Mouse (Mus musculus) embryonic fibroblast, embryonic 13.5 days (primary cell): Measurements from ENCODE around the gene Prune2. TPM values are rescaled to one million over a fixed set of nuclear protein-coding genes. Genes with fewer than 3 reads are reported as not detected.

Experiments used
- H3K27ac ChIP-seq: 2 replicates; pipeline ENCODE4 v1.5.1; 2012; ENCODE audit warnings: low read length, control low read depth, inconsistent platforms; ENCODE audit not compliant: insufficient read depth
- H3K4me1 ChIP-seq: 2 replicates; pipeline ENCODE4 v1.6.1; 2011; ENCODE audit warnings: low read length; ENCODE audit not compliant: control insufficient read depth, insufficient read depth
- H3K4me3 ChIP-seq: 2 replicates; pipeline ENCODE4 v1.5.1; 2011; ENCODE audit warnings: mild to moderate bottlenecking, control low read depth, low read length; ENCODE audit not compliant: insufficient read depth
- CTCF ChIP-seq: IDR thresholded peaks from 2 replicates; pipeline ENCODE4 v1.5.1; 2011; ENCODE audit warnings: mild to moderate bottlenecking, control low read depth, low read length, moderate library complexity, borderline replicate concordance; ENCODE audit not compliant: insufficient read depth
- POLR2A ChIP-seq: IDR thresholded peaks from 2 replicates; pipeline ENCODE4 v1.6.1; 2011; ENCODE audit warnings: low read depth, mild to moderate bottlenecking, control low read depth, low read length, moderate library complexity
- polyA plus RNA-seq: library from polyadenylated mRNA; stranded (reverse); fragments of >200 nt; gene quantifications from 2 replicates; pipeline ENCODE4 v1.2.4, GENCODE M21; 2011; ENCODE audit warnings: low read depth; ENCODE audit not compliant: missing spikeins, insufficient read length

The Prune2 gene
- polyA plus RNA-seq, 1 experiment, result 7.8 TPM

GRCm38 (mm10) chr19:17230013-17230412 is 274.1 kb downstream of the Prune2 start:
- no peak for TF ChIP-seq CTCF
- no peak for TF ChIP-seq POLR2A

GRCm38 (mm10) chr19:17238471-17238870 is 282.6 kb downstream of the Prune2 start:
- TF ChIP-seq CTCF (no peak), POLR2A (no peak)
- Histone ChIP-seq H3K4me1 (no peaks in the 10 kb centered on the region; the same call in 1 of the 2 replicates), H3K4me3 (no peak overlapping the region), H3K27ac (no peak overlapping the region)

More at GRCm38 (mm10) chr19:17230013-17230412, 274.1 kb downstream of the Prune2 start:
- no peak overlapping the region for H3K27ac ChIP-seq
- no peak overlapping the region for H3K4me3 ChIP-seq
- peaks cover 8% of the 10 kb centered on the region for H3K4me1 ChIP-seq

DNA sequence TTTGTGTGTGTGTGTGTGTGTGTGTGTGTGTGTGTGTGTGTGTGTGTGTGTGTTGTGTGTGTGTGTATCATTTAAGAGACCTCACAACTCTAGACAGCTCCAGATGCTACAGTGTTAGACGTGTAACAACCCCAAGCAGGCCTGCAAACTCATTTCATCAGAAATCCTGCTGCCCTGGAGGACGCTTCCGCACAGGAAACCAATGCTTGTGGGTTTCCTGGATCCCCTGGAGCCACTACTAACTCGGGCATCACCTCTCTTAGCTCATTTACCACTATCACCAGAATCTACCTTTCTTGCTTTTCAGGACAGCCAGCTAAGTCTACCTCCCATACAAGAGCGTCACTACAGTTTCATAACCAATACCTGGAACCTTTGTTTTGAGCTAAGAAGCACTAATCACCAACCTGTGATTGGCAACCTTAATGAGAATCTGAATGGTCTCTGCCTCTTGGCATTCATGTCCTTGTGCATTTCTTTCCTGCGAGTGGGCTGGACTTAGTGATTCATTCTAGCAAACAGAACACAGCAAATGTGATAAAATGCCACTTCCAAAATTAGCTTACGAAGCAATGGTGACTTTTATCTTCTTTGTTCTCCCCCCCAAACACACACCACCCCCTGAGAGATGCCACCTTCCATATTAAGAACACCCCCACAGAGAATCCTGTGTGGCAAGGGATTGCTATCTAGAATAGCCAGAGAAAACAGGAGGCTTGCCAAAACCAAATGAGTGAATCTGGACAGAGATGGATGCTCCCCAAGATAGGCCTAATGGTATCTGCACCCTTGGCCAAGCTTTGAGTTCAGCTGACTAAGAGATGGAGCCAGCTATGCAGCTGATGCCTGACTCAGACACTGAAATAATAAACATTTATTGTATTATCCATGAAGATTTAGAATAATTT is 284.5 kb downstream of the Prune2 start:
- no peaks in the 10 kb centered on the region; the same call in 1 of the 2 replicates for H3K4me1 ChIP-seq
- no peak overlapping the region for H3K4me3 ChIP-seq
- H3K27ac ChIP-seq, result peak overlapping the region; percentile 66
- TF ChIP-seq CTCF, result no peak
- TF ChIP-seq POLR2A, result no peak

DNA sequence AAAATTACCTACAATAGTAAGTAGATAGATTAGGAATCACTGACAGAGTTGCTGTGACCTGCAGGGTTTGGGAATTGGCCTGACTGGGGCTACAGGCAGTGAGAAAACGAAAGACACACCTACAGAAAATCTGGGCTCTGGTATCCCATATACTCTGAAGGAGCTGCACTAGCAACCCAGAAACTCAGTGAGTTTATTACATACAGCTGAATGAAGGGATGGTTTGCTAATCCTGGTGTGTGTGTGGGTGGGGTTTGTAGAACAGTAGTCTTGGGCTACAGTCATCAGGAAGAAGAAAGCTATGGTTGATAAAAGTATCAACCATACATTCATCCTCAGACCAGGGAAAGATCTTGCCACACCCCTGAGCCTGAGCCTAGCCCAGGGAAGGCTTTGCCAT is 285.3 kb downstream of the Prune2 start:
- Histone ChIP-seq H3K4me1 (no peaks in the 10 kb centered on the region; the same call in 1 of the 2 replicates), H3K4me3 (no peak overlapping the region), H3K27ac (peak overlapping the region; percentile 32; the same call in 1 of the 2 replicates)
- TF ChIP-seq CTCF, result no peak
- TF ChIP-seq POLR2A, result no peak

DNA sequence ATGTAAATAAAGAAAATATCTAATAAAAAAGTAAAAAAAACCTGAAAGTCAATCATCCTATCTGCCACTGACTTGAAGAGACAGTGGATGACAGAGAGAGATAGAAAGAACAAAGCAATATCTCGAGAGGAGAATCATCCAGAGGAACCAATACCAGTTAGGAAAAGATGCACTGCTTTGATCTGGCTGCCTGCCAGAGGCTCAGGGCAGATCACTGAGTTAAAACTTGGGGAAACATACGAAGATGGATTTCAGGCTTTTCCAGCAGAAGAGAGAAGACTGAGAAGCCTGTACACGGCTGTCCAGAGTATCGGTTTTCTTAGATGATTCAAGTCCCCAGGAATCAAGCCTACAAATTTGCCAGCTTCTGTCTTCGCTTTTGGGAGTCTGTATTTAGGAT is 287.0 kb downstream of the Prune2 start:
- Histone ChIP-seq H3K4me1 (no peaks in the 10 kb centered on the region; the same call in 1 of the 2 replicates), H3K27ac (no peak overlapping the region), H3K4me3 (no peak overlapping the region)
- TF ChIP-seq POLR2A (no peak), CTCF (no peak)

DNA sequence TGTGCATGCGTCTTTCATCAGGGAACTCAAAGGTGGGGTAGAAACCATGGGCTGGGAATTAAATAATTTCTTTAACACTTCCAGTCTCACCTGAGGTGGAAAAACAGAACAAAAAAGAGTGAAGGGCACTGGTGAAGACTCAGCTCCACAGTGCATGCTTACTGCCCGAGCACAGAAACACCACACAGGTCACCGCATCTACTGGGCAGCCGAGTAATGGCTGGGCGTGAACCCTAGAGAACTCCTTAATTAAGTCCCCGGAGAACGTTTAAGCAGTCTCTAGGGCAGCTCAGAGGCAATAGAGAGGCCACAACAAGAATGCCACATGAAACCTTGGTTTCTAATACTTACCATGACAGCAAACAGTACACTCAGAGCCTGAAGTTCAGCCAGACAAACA is 288.6 kb downstream of the Prune2 start:
- TF ChIP-seq CTCF (no peak), POLR2A (no peak)
- H3K4me3 ChIP-seq, result no peak overlapping the region
- no peaks in the 10 kb centered on the region; the same call in 1 of the 2 replicates for H3K4me1 ChIP-seq
- no peak overlapping the region for H3K27ac ChIP-seq

- Histone ChIP-seq H3K4me3 (no peak overlapping the region), H3K27ac (no peak overlapping the region), H3K4me1 (no peaks in the 10 kb centered on the region; the same call in 1 of the 2 replicates)
- TF ChIP-seq CTCF (no peak), POLR2A (no peak)
Observed at GRCm38 (mm10) chr19:17247352-17247925, 291.5 kb downstream of the Prune2 start.

- no peaks in the 10 kb centered on the region; the same call in 1 of the 2 replicates for H3K4me1 ChIP-seq
- H3K27ac ChIP-seq, result no peak overlapping the region
- no peak for TF ChIP-seq CTCF
- no peak for TF ChIP-seq POLR2A
- no peak overlapping the region for H3K4me3 ChIP-seq
Observed at GRCm38 (mm10) chr19:17249691-17250090, 293.8 kb downstream of the Prune2 start.

DNA sequence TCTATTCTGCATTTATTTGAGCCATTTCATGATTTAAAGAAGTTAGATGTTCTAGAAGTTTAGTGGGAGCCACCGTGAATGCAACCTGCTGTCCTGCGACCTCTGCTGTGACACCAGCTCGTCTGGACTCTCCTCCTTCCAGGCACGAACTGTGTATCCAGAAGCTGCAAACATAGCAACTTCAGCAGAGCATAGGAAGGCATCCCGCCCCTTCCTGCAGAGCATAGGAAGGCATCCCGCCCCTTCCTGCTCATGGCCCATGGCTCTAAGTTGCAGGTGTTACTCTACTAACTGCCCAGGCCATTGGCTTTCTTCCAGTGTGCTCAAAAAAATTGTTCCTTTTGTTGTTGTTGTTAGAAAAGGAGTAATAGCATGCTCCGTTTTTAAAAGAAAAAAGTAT is 294.9 kb downstream of the Prune2 start:
- H3K4me1 ChIP-seq, result no peaks in the 10 kb centered on the region; the same call in 1 of the 2 replicates
- TF ChIP-seq POLR2A (no peak), CTCF (no peak)
- H3K4me3 ChIP-seq, result no peak overlapping the region
- H3K27ac ChIP-seq, result no peak overlapping the region

GRCm38 (mm10) chr19:17251453-17251852 is 295.5 kb downstream of the Prune2 start:
- H3K4me3 ChIP-seq, result no peak overlapping the region
- H3K4me1 ChIP-seq, result no peaks in the 10 kb centered on the region; the same call in 1 of the 2 replicates
- TF ChIP-seq CTCF, result no peak
- TF ChIP-seq POLR2A, result no peak
- H3K27ac ChIP-seq, result no peak overlapping the region
